Mouse (Mus musculus) liver, postnatal 0 days (tissue): ENCODE results near the gene Hoxb1. TPM values are rescaled to one million over a fixed set of nuclear protein-coding genes. Genes with fewer than 3 reads are reported as not detected.

Source experiments
- ATAC-seq: fragments of 200-750 bp; cut with Nextera tagmentation; 2 replicates; pipeline ENCODE4 v1.8.0; 2017; ENCODE audit warnings: mild to moderate bottlenecking, moderate library complexity
- DNase-seq: peaks from one replicate; pipeline ENCODE4 v3.0.0-alpha.2; 2016
- H3K27ac ChIP-seq: fragments of 300-500 bp; sonication (generic); 2 replicates; pipeline ENCODE4 v1.5.1; 2014; ENCODE audit warnings: antibody characterized with exemption, moderate library complexity, mild to moderate bottlenecking, low read depth
- H3K27me3 ChIP-seq: fragments of 300-500 bp; sonication (generic); 2 replicates; pipeline ENCODE4 v1.6.1; 2014; ENCODE audit warnings: low read length, control low read depth, mixed read lengths; ENCODE audit not compliant: insufficient read depth
- H3K36me3 ChIP-seq: fragments of 300-500 bp; sonication (generic); replicated peaks from 2 replicates; pipeline ENCODE4 v1.6.1; 2014; ENCODE audit warnings: mild to moderate bottlenecking, control low read depth, low read length, moderate library complexity, mixed read lengths; ENCODE audit not compliant: insufficient read depth
- H3K4me1 ChIP-seq: fragments of 300-500 bp; sonication (generic); 2 replicates; pipeline ENCODE4 v1.6.1; 2014; ENCODE audit warnings: antibody characterized with exemption, mild to moderate bottlenecking, control low read depth; ENCODE audit not compliant: insufficient read depth
- H3K4me2 ChIP-seq: fragments of 300-500 bp; sonication (generic); 2 replicates; pipeline ENCODE4 v1.6.1; 2014; ENCODE audit warnings: low read depth, mild to moderate bottlenecking, low read length, moderate library complexity, mixed read lengths
- H3K4me3 ChIP-seq: fragments of 300-500 bp; sonication (generic); 2 replicates; pipeline ENCODE4 v1.5.1; 2014; ENCODE audit warnings: low read depth, low read length
- H3K9ac ChIP-seq: fragments of 300-500 bp; sonication (generic); replicated peaks from 2 replicates; pipeline ENCODE4 v1.6.1; 2014; ENCODE audit warnings: mild to moderate bottlenecking, moderate library complexity
- H3K9me3 ChIP-seq: fragments of 300-500 bp; sonication (generic); 2 replicates; pipeline ENCODE4 v1.6.1; 2016; ENCODE audit warnings: mild to moderate bottlenecking, control low read depth, low read length, mixed read lengths
- CTCF ChIP-seq: sonication (generic); IDR thresholded peaks from 2 replicates; pipeline ENCODE4 v1.5.1; 2016; ENCODE audit warnings: antibody characterized with exemption, low read depth
- EP300 ChIP-seq: IDR thresholded peaks from 2 replicates; pipeline ENCODE4 v1.6.1; 2016; ENCODE audit warnings: antibody characterized with exemption, low read depth, mild to moderate bottlenecking
- WGBS: fragments of 180-500 bp; shearing (Covaris S2); extraction: QIAGEN DNeasy Blood & Tissue Kit; methylation state at CpG from one replicate; pipeline ENCODE4 v1.1.7; 2014; ENCODE audit not compliant: insufficient replicate concordance; 5-methylcytosine and 5-hydroxymethylcytosine counted together
- polyA plus RNA-seq: library from polyadenylated mRNA; unstranded; fragments of >200 nt; fragmentation: Nextera tagmentation; extraction: Ambion mirVana; gene quantifications from 2 replicates; pipeline ENCODE4 v1.2.1, GENCODE M21; 2015

Hoxb1 gene
- polyA plus RNA-seq, 1 experiment from 2014 or later, result not detected

DNA sequence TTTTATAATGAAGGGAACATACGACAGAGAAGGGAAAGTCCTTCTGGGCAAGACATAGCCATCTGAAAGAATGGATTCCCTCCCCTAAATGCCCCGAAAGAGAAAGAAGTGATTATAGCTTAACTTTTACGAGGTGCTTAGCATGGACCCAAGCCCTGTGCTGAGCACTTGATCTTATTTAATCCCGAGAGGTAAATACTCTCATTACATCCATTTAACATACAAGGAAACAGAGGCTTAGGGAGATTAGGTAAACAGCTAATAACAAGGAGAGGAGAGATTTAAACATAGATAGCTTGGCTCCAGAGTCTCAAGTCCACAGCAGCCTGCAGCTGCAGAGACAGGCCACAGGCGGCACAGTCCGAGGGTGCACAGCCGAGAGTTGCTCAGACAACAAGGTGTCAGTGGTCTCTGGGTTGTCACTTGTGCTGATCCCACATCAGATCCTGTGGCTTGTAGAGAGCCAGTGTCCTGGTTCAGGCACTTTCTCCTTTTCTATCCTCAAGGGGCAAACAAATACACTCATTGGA is 32.3 kb downstream of the Hoxb1 start:
- H3K27me3 ChIP-seq, result peaks cover 4% of the 10 kb centered on the region; the same call in 1 of the 2 replicates
- DNase-seq, result no peak
- H3K4me2 ChIP-seq, result no peak overlapping the region
- no peak overlapping the region for H3K27ac ChIP-seq
- no peak for TF ChIP-seq CTCF
- TF ChIP-seq EP300, result no peak
- no peak overlapping the region for H3K4me3 ChIP-seq
- 51% methylated on average over 7 of the region's 7 CpGs for WGBS
- H3K36me3 ChIP-seq, result no peaks in the 10 kb centered on the region
- H3K9me3 ChIP-seq, result no peaks in the 10 kb centered on the region
- ATAC-seq, result no peak
- H3K9ac ChIP-seq, result no peak overlapping the region
- H3K4me1 ChIP-seq, result no peaks in the 10 kb centered on the region

DNA sequence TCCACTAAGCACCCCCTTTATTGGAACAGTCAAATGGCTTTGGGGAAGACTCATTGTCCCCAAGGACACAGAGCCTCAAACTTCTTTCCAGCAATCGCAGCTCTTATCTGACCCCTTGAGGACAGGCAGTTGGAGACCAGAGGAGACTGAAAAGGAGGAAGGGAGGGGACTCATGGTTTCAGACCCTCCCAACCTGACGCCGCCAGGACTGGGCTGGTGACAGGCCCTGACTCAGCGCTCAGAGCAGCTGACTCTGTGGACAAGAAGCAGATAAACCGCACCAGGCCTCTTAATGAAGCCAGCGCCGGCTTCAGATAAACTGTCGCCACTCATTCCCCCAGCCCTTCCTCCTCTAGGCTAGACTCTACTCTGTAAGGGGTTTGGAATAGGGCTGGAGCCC is 34.4 kb downstream of the Hoxb1 start:
- no peak overlapping the region for H3K27ac ChIP-seq
- WGBS, result 14% methylated on average over 8 of the region's 8 CpGs
- no peaks in the 10 kb centered on the region for H3K4me1 ChIP-seq
- no peak overlapping the region for H3K4me3 ChIP-seq
- TF ChIP-seq CTCF (no peak), EP300 (no peak)
- DNase-seq, result peak; percentile 19
- no peak overlapping the region for H3K9ac ChIP-seq
- ATAC-seq, result no peak
- H3K4me2 ChIP-seq, result no peak overlapping the region
- H3K9me3 ChIP-seq, result no peaks in the 10 kb centered on the region
- peaks cover 7% of the 10 kb centered on the region; the same call in 1 of the 2 replicates for H3K27me3 ChIP-seq
- H3K36me3 ChIP-seq, result no peaks in the 10 kb centered on the region

DNA sequence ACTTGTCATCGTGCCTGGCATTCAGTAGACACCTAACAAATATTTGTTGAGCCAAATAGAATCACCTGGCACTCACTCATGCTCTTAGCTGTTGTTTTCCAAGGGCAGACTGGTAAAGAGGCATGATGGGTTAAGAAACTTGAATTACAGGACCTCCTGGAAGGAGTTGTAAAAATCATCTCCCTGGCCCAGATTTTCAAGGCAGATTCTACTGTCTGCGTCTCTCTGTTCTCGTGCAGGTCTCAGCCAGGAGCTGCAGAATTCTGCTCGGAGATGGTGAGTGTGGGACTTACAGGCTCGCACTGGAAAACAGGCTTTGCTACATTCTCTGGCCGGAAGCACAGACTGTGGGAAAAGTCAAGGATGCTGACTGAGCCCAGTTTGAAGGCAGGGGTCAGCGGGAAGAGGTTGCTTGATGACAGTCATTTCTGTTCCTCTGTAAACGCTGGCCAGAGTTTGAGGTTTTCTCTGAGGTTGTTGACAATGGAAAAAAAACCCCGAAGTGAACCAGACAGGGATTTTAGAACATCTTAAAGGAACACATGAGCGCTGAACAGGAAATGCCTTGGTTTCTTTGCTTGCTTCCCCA is 38.6 kb downstream of the Hoxb1 start:
- no peak for DNase-seq
- H3K9ac ChIP-seq, result no peak overlapping the region
- TF ChIP-seq EP300, result no peak
- no peak for TF ChIP-seq CTCF
- peaks cover 24% of the 10 kb centered on the region for H3K27me3 ChIP-seq
- no peaks in the 10 kb centered on the region for H3K4me1 ChIP-seq
- no peak overlapping the region for H3K4me2 ChIP-seq
- no peak overlapping the region for H3K4me3 ChIP-seq
- H3K36me3 ChIP-seq, result no peaks in the 10 kb centered on the region
- WGBS, result 13% methylated on average over 10 of the region's 10 CpGs
- ATAC-seq, result no peak
- H3K9me3 ChIP-seq, result no peaks in the 10 kb centered on the region
- no peak overlapping the region for H3K27ac ChIP-seq

GRCm38 (mm10) chr11:96404831-96405230 is 39.3 kb downstream of the Hoxb1 start:
- 70% methylated on average over 7 of the region's 7 CpGs for WGBS

DNA sequence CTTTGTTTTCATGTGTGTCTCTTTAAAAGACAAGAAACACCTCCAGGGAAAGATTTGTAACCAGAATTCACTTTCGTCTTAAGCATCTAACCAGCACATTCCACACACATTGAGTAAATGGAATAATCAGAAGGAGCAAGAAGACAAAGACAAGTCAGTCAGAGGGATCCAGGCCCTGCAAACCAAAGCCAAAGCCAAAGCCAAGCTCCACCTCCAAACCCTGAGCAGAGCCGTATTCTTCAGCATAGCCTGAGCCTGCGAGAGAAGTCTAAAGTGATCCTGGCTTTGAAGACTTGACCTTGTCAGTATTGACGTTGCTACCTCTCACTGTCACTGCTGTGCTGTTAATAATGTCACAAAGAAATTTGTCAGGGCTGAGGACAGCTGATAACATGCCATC is 40.0 kb downstream of the Hoxb1 start:
- no peak for DNase-seq
- Histone ChIP-seq H3K27me3 (peaks cover 29% of the 10 kb centered on the region), H3K9me3 (no peaks in the 10 kb centered on the region), H3K27ac (no peak overlapping the region), H3K4me1 (no peaks in the 10 kb centered on the region), H3K4me2 (no peak overlapping the region), H3K9ac (no peak overlapping the region), H3K4me3 (no peak overlapping the region), H3K36me3 (no peaks in the 10 kb centered on the region)
- ATAC-seq, result no peak
- 64% methylated on average over 4 of the region's 4 CpGs for WGBS
- TF ChIP-seq CTCF (no peak), EP300 (no peak)

More at GRCm38 (mm10) chr11:96404831-96405230, 39.3 kb downstream of the Hoxb1 start:
- DNase-seq (no peak), ATAC-seq (no peak)
- no peak overlapping the region for H3K4me3 ChIP-seq
- H3K27me3 ChIP-seq, result peaks cover 28% of the 10 kb centered on the region
- H3K9ac ChIP-seq, result no peak overlapping the region
- H3K9me3 ChIP-seq, result no peaks in the 10 kb centered on the region
- TF ChIP-seq EP300, result no peak
- TF ChIP-seq CTCF, result no peak
- H3K4me2 ChIP-seq, result no peak overlapping the region
- no peak overlapping the region for H3K27ac ChIP-seq
- H3K36me3 ChIP-seq, result no peaks in the 10 kb centered on the region
- H3K4me1 ChIP-seq, result no peaks in the 10 kb centered on the region

- no peak overlapping the region for H3K9ac ChIP-seq
- 11% methylated on average over 36 of the region's 36 CpGs for whole genome bisulfite sequencing
- no peaks in the 10 kb centered on the region for H3K9me3 ChIP-seq
- no peak overlapping the region; the same call in 1 of the 2 replicates for H3K4me2 ChIP-seq
- ATAC-seq, result no peak
- H3K27me3 ChIP-seq, result peaks cover 31% of the 10 kb centered on the region
- no peaks in the 10 kb centered on the region for H3K4me1 ChIP-seq
- TF ChIP-seq CTCF (peak; percentile 69), EP300 (no peak)
- no peak overlapping the region for H3K27ac ChIP-seq
- peak; percentile 58 for DNase-seq
- no peaks in the 10 kb centered on the region for H3K36me3 ChIP-seq
- H3K4me3 ChIP-seq, result no peak overlapping the region
These were observed 41.9 kb downstream of the Hoxb1 start for GRCm38 (mm10) chr11:96407191-96408072.
